Mouse (Mus musculus): Measurements from ENCODE around the gene Fibp. TPM values are rescaled to one million over a fixed set of nuclear protein-coding genes. Genes with fewer than 3 reads are reported as not detected.
"Not testable (repeated sequence)": the region's sequence is repeated elsewhere in the genome, so short reads cannot be mapped to it uniquely, and the experiment has no call there.

The Fibp gene
- polyA plus RNA-seq, 2 experiments = 113 to 139 TPM

- peaks cover 43% of the 10 kb centered on the region for H3K36me3 ChIP-seq (ENCODE audit: control insufficient read depth, insufficient read depth, low read length)
- H3K4me2 ChIP-seq (replicated peaks; ENCODE audit: low read depth, low read length, severe bottlenecking) = peak overlapping the region; percentile 77
- H3K4me1 ChIP-seq (ENCODE audit: control insufficient read depth, insufficient read depth, low read length) = peaks cover 19% of the 10 kb centered on the region
- H3K4me3 ChIP-seq (replicated peaks; ENCODE audit: low read length) = peak overlapping the region; percentile 57
- peak; percentile 98 for DNase-seq (ENCODE audit: low spot score)
- H3K9me3 ChIP-seq (ENCODE audit: control insufficient read depth, low read length) = no peaks in the 10 kb centered on the region
- 0% methylated on average over 26 of the region's 26 CpGs for WGBS
- TF ChIP-seq POLR2A (IDR thresholded peaks at IDR 0.05; ENCODE audit: borderline replicate concordance, extremely low read depth, insufficient read depth, insufficient read length) = no peak
- H3K27ac ChIP-seq (replicated peaks; ENCODE audit: low read depth, low read length) = peak overlapping the region; percentile 93
- peak; percentile 77 for ATAC-seq (ENCODE audit: low FRiP score, low read depth)
- no peaks in the 10 kb centered on the region for H3K27me3 ChIP-seq (ENCODE audit: control insufficient read depth, insufficient read depth, low read length)
- peak overlapping the region; percentile 48 for H3K9ac ChIP-seq (ENCODE audit: low read depth, low read length, severe bottlenecking)
Measured at GRCm38 (mm10) chr19:5488878-5489571, 28.6 kb downstream of the Fibp start.

- peaks cover 19% of the 10 kb centered on the region for H3K4me1 ChIP-seq (ENCODE audit: control insufficient read depth, insufficient read depth, low read length)
- peak overlapping the region; percentile 98 for H3K4me3 ChIP-seq (replicated peaks; ENCODE audit: low read length)
- peaks cover 42% of the 10 kb centered on the region for H3K36me3 ChIP-seq (ENCODE audit: control insufficient read depth, insufficient read depth, low read length)
- H3K9me3 ChIP-seq (ENCODE audit: control insufficient read depth, low read length); ATAC-seq (ENCODE audit: low FRiP score, low read depth); H3K27me3 ChIP-seq (ENCODE audit: control insufficient read depth, insufficient read depth, low read length); H3K9ac ChIP-seq (ENCODE audit: low read depth, low read length, severe bottlenecking); DNase-seq (ENCODE audit: low spot score): not testable (repeated sequence)
- WGBS = 46% methylated on average over 10 of the region's 10 CpGs
- peak overlapping the region; percentile 97; the same call in 1 of the 2 replicates for H3K27ac ChIP-seq (replicated peaks; ENCODE audit: low read depth, low read length)
- H3K4me2 ChIP-seq (replicated peaks; ENCODE audit: low read depth, low read length, severe bottlenecking) = peak overlapping the region; percentile 77
Measured at GRCm38 (mm10) chr19:5489721-5490120, 29.3 kb downstream of the Fibp start.

GRCm38 (mm10) chr19:5490313-5490897 lies 30.0 kb downstream of the Fibp start, which contains the start of gene Cfl1:
Gene Cfl1 (plus strand): TSS chr19:5490455.
- Histone ChIP-seq H3K27me3 (ENCODE audit: control insufficient read depth, insufficient read depth, low read length) (no peaks in the 10 kb centered on the region), H3K4me1 (ENCODE audit: control insufficient read depth, insufficient read depth, low read length) (peaks cover 19% of the 10 kb centered on the region), H3K9me3 (ENCODE audit: control insufficient read depth, low read length) (no peaks in the 10 kb centered on the region), H3K9ac (ENCODE audit: low read depth, low read length, severe bottlenecking) (peak within 1 kb of the TSS; percentile 90), H3K36me3 (ENCODE audit: control insufficient read depth, insufficient read depth, low read length) (peaks cover 41% of the 10 kb centered on the region), H3K4me3 (replicated peaks; ENCODE audit: low read length) (peak within 1 kb of the TSS; percentile 98), H3K4me2 (replicated peaks; ENCODE audit: low read depth, low read length, severe bottlenecking) (peak within 1 kb of the TSS; percentile 77), H3K27ac (replicated peaks; ENCODE audit: low read depth, low read length) (peak within 1 kb of the TSS; percentile 97)
- TF ChIP-seq POLR2A (IDR thresholded peaks at IDR 0.05; ENCODE audit: borderline replicate concordance, extremely low read depth, insufficient read depth, insufficient read length) = peak; percentile 96; the same call in 1 of the 2 replicates
- under 1% methylated on average over 47 of the region's 62 CpGs for WGBS
- ATAC-seq (ENCODE audit: low FRiP score, low read depth) (peak; percentile 61), DNase-seq (ENCODE audit: low spot score) (peak; percentile 96)

- no peaks in the 10 kb centered on the region for H3K9me3 ChIP-seq (ENCODE audit: control insufficient read depth, low read length)
- under 1% methylated on average over 55 of the region's 59 CpGs for WGBS
- peak overlapping the region; percentile 97 for H3K27ac ChIP-seq (replicated peaks; ENCODE audit: low read depth, low read length)
- peak; percentile 66; the same call in 1 of the 2 replicates for TF ChIP-seq POLR2A (IDR thresholded peaks at IDR 0.05; ENCODE audit: borderline replicate concordance, extremely low read depth, insufficient read depth, insufficient read length)
- no peaks in the 10 kb centered on the region for H3K27me3 ChIP-seq (ENCODE audit: control insufficient read depth, insufficient read depth, low read length)
- H3K9ac ChIP-seq (ENCODE audit: low read depth, low read length, severe bottlenecking) = peak overlapping the region; percentile 90
- H3K4me2 ChIP-seq (replicated peaks; ENCODE audit: low read depth, low read length, severe bottlenecking) = peak overlapping the region; percentile 60
- DNase-seq (ENCODE audit: low spot score) = peak; percentile 80
- peaks cover 41% of the 10 kb centered on the region for H3K36me3 ChIP-seq (ENCODE audit: control insufficient read depth, insufficient read depth, low read length)
- H3K4me3 ChIP-seq (replicated peaks; ENCODE audit: low read length) = peak overlapping the region; percentile 98
- ATAC-seq (ENCODE audit: low FRiP score, low read depth) = 0 out of 2 replicates have a peak, but pooled peaks have one; percentile 11
- peaks cover 19% of the 10 kb centered on the region for H3K4me1 ChIP-seq (ENCODE audit: control insufficient read depth, insufficient read depth, low read length)
Measured at GRCm38 (mm10) chr19:5490898-5491708, 30.7 kb downstream of the Fibp start.

- no peak for ATAC-seq (ENCODE audit: low FRiP score, low read depth)
- Histone ChIP-seq H3K4me2 (replicated peaks; ENCODE audit: low read depth, low read length, severe bottlenecking) (no peak overlapping the region), H3K4me3 (replicated peaks; ENCODE audit: low read length) (no peak overlapping the region), H3K4me1 (ENCODE audit: control insufficient read depth, insufficient read depth, low read length) (peaks cover 11% of the 10 kb centered on the region), H3K27ac (replicated peaks; ENCODE audit: low read depth, low read length) (no peak overlapping the region), H3K27me3 (ENCODE audit: control insufficient read depth, insufficient read depth, low read length) (no peaks in the 10 kb centered on the region), H3K9me3 (ENCODE audit: control insufficient read depth, low read length) (no peaks in the 10 kb centered on the region), H3K36me3 (ENCODE audit: control insufficient read depth, insufficient read depth, low read length) (peaks cover 51% of the 10 kb centered on the region), H3K9ac (ENCODE audit: low read depth, low read length, severe bottlenecking) (no peak overlapping the region)
- TF ChIP-seq POLR2A (IDR thresholded peaks at IDR 0.05; ENCODE audit: borderline replicate concordance, extremely low read depth, insufficient read depth, insufficient read length) = no peak
- 88% methylated on average over 4 of the region's 4 CpGs for WGBS
- no peak for DNase-seq (ENCODE audit: low spot score)
Measured at GRCm38 (mm10) chr19:5492641-5493040, 32.2 kb downstream of the Fibp start.

GRCm38 (mm10) chr19:5493301-5493721 lies 32.9 kb downstream of the Fibp start:
- not testable (repeated sequence) for H3K9ac ChIP-seq (ENCODE audit: low read depth, low read length, severe bottlenecking); H3K4me2 ChIP-seq (replicated peaks; ENCODE audit: low read depth, low read length, severe bottlenecking); H3K27ac ChIP-seq (replicated peaks; ENCODE audit: low read depth, low read length); ATAC-seq (ENCODE audit: low FRiP score, low read depth); H3K4me3 ChIP-seq (replicated peaks; ENCODE audit: low read length); H3K9me3 ChIP-seq (ENCODE audit: control insufficient read depth, low read length); H3K27me3 ChIP-seq (ENCODE audit: control insufficient read depth, insufficient read depth, low read length); DNase-seq (ENCODE audit: low spot score)
- H3K36me3 ChIP-seq (ENCODE audit: control insufficient read depth, insufficient read depth, low read length) = peaks cover 55% of the 10 kb centered on the region
- H3K4me1 ChIP-seq (ENCODE audit: control insufficient read depth, insufficient read depth, low read length) = peaks cover 11% of the 10 kb centered on the region
- 76% methylated on average over 9 of the region's 9 CpGs for WGBS
